Mouse (Mus musculus) bone marrow macrophage, adult 2 months (primary cell): ENCODE measurements at regions not wholly inside any gene's neighbourhood (a gene's known extent, or its start where the extent isn't known, plus 50 kb on each side); places are given as distances from the start of the nearest gene placed in this dataset.

ENCODE experiments used
- H3K27ac ChIP-seq: 2 replicates; pipeline ENCODE4 v1.5.1; 2012; ENCODE audit warnings: low read depth, low read length; ENCODE audit not compliant: insufficient read depth
- H3K4me1 ChIP-seq: 2 replicates; pipeline ENCODE4 v1.6.1; 2012; ENCODE audit warnings: low read length; ENCODE audit not compliant: control insufficient read depth, insufficient read depth
- H3K4me3 ChIP-seq: 2 replicates; pipeline ENCODE4 v1.5.1; 2012; ENCODE audit warnings: mild to moderate bottlenecking, low read length, moderate library complexity; ENCODE audit not compliant: insufficient read depth
- CTCF ChIP-seq: IDR thresholded peaks from 2 replicates; pipeline ENCODE4 v1.5.1; 2012; ENCODE audit warnings: low read depth, mild to moderate bottlenecking, low read length, moderate library complexity
- POLR2A ChIP-seq: IDR thresholded peaks from 2 replicates; pipeline ENCODE4 v1.6.1; 2012; ENCODE audit warnings: mild to moderate bottlenecking, low read depth, low read length, borderline replicate concordance

DNA sequence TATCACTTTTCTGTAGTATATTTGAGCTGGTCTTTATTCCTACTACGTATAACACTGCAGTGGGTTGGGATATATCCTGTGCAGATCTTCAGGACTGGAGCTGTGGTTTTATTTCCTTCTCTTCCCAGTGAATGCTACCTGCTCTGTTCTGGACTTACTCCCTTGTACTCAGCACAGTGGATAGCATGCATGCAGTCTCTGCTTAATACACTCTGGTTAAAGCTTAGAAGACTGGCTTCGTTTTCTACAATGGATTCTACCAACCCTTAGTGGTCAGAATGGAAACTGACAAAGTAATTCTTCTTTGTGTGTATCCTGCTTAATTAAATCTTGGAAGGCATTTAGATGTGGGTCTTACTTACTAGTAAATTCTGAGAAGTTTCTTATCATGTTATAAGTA, 292.3 kb downstream of the 1700017N19Rik start:
- Histone ChIP-seq H3K27ac (no peak overlapping the region), H3K4me3 (no peak overlapping the region), H3K4me1 (no peaks in the 10 kb centered on the region)
- no peak for TF ChIP-seq POLR2A
- TF ChIP-seq CTCF, result no peak

- no peaks in the 10 kb centered on the region for H3K4me1 ChIP-seq
- no peak overlapping the region for H3K4me3 ChIP-seq
- TF ChIP-seq POLR2A (no peak), CTCF (no peak)
- no peak overlapping the region for H3K27ac ChIP-seq
Measured at GRCm38 (mm10) chr10:100922976-100923375, 332.7 kb downstream of the 1700017N19Rik start.

- Histone ChIP-seq H3K4me1 (no peaks in the 10 kb centered on the region), H3K27ac (no peak overlapping the region)
Measured at GRCm38 (mm10) chr10:100927086-100927485, 336.8 kb downstream of the 1700017N19Rik start.

DNA sequence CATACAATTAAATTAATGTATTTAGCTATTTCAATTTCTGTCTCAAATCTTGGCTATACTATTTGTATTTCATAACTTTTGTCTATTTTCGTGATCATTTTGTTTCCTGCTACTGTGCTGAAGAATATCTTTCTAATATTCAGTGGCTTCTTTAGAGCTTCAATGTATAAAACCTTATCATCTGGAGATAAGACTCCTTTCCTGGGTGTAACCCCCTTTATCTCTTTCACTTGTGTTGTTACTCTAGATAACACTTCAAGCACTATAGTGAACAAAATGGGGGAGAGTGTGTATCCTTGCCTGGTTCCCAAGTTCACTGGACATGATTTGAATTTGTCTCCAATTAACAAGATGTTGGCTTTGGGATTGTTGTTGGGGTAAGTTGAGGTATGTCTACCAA, 341.5 kb downstream of the 1700017N19Rik start:
- Histone ChIP-seq H3K4me1 (no peaks in the 10 kb centered on the region), H3K4me3 (no peak overlapping the region), H3K27ac (no peak overlapping the region)
- no peak for TF ChIP-seq POLR2A
- TF ChIP-seq CTCF, result no peak

More at GRCm38 (mm10) chr10:100927086-100927485, 336.8 kb downstream of the 1700017N19Rik start:
- no peak overlapping the region for H3K4me3 ChIP-seq
- TF ChIP-seq CTCF (no peak), POLR2A (no peak)

- no peak for TF ChIP-seq POLR2A
- no peak for TF ChIP-seq CTCF
- Histone ChIP-seq H3K27ac (no peak overlapping the region; the same call in 1 of the 2 replicates), H3K4me1 (no peaks in the 10 kb centered on the region), H3K4me3 (no peak overlapping the region)
Measured at GRCm38 (mm10) chr10:100958371-100958770, 368.1 kb downstream of the 1700017N19Rik start.

DNA sequence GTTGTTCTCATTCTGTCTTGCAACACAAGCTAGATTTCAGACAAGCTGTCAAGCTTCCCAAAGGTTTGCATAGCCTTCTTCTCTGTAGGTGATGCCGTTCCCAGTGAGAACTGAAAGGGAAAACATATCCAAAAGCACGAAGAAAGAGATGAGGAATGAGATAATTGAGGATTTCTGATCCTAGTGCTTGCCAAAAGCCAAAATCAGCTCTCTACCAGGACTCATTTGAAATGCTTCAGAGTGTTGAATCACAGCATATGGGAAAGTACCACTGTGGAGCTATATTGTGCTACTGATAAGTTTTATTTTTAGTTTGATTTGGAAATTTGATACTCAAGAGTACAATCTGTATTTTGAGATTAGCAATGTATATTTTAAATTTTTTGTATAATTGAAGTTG, 413.2 kb downstream of the 1700017N19Rik start:
- TF ChIP-seq POLR2A (no peak), CTCF (no peak)
- H3K4me3 ChIP-seq, result no peak overlapping the region
- no peaks in the 10 kb centered on the region for H3K4me1 ChIP-seq
- H3K27ac ChIP-seq, result no peak overlapping the region

DNA sequence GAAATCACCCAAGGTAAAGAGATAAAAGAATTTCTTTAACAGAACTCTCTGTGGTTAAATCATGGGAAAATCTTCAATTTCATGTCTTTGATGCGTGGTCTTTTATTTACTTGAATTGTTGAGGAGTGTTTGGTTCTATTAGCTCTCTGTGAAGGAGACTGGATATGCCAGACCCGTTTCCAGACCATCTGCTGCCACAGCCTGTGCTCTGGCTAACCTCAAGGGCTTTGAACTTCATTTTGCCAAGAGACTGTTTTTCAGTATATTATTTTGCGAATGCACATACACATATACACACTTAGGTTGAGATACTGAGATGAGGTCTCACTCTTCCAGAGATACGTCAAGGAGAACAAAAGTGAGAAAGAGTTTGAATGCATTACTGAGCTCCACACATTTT, 414.4 kb downstream of the 1700017N19Rik start:
- Histone ChIP-seq H3K4me3 (no peak overlapping the region), H3K4me1 (no peaks in the 10 kb centered on the region), H3K27ac (no peak overlapping the region)
- TF ChIP-seq CTCF (no peak), POLR2A (no peak)

GRCm38 (mm10) chr10:101015416-101015815, 425.1 kb downstream of the 1700017N19Rik start:
- Histone ChIP-seq H3K4me3 (no peak overlapping the region), H3K4me1 (no peaks in the 10 kb centered on the region), H3K27ac (no peak overlapping the region)
- TF ChIP-seq POLR2A (no peak), CTCF (no peak)

DNA sequence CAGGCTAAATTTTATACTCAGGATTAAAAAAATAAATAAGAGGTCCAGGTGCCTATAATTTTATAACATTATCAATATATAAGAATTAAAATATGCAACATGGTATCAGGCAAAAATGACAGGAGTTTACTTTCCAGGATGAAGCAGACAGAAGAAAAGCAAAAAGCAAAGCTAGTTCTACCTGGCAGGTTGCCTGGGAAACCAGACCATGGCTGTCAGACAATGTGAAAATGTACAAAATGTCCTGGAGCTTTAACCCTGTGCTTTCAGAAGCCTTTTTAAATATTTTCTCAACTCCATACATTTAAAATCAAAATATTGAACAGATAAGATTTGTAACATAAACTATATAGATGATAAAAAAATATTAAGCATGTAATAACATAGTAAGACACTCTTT, 448.3 kb downstream of the 1700017N19Rik start:
- no peaks in the 10 kb centered on the region for H3K4me1 ChIP-seq
- TF ChIP-seq POLR2A (no peak), CTCF (no peak)
- no peak overlapping the region for H3K4me3 ChIP-seq
- H3K27ac ChIP-seq, result no peak overlapping the region

- no peak overlapping the region for H3K27ac ChIP-seq
- H3K4me3 ChIP-seq, result no peak overlapping the region
- H3K4me1 ChIP-seq, result no peaks in the 10 kb centered on the region
- TF ChIP-seq CTCF, result no peak
- no peak for TF ChIP-seq POLR2A
Measured at GRCm38 (mm10) chr10:101039034-101039433, 448.8 kb downstream of the 1700017N19Rik start.
